Mouse (Mus musculus): ENCODE measurements around the gene Stk17b.

GRCm38 (mm10) chr1:53751144-53751543 is 33.9 kb downstream of the Stk17b start:
- TF ChIP-seq CTCF (IDR thresholded peaks at IDR 0.05; ENCODE audit: low read depth) (no peak), EP300 (optimal IDR thresholded peaks at IDR 0.05) (no peak)
